Mouse (Mus musculus): ENCODE data around the gene Fndc8. TPM values are rescaled to one million over a fixed set of nuclear protein-coding genes. Genes with fewer than 3 reads are reported as not detected.
A peak's percentile ranks its signal among the peaks of the same experiment; 100 is the strongest.
"Not testable (repeated sequence)": the region's sequence is repeated elsewhere in the genome, so short reads cannot be mapped to it uniquely, and the experiment has no call there.

Gene Fndc8
- polyA plus RNA-seq, 1 experiment from 2014 or later: 0.71 TPM

GRCm38 (mm10) chr11:82901606-82902310 lies 9.8 kb downstream of the Fndc8 start:
- Histone ChIP-seq H3K36me3 (peaks cover 91% of the 10 kb centered on the region), H3K4me2 (no peak overlapping the region), H3K27ac (no peak overlapping the region), H3K4me1 (replicated peaks) (peaks cover 2% of the 10 kb centered on the region; the same call in 1 of the 2 replicates), H3K27me3 (no peaks in the 10 kb centered on the region), H3K4me3 (no peak overlapping the region), H3K9me3 (no peaks in the 10 kb centered on the region), H3K9ac (no peak overlapping the region)
- ATAC-seq (ENCODE audit: low FRiP score): no peak
- WGBS: 93% methylated on average over 20 of the region's 20 CpGs

DNA sequence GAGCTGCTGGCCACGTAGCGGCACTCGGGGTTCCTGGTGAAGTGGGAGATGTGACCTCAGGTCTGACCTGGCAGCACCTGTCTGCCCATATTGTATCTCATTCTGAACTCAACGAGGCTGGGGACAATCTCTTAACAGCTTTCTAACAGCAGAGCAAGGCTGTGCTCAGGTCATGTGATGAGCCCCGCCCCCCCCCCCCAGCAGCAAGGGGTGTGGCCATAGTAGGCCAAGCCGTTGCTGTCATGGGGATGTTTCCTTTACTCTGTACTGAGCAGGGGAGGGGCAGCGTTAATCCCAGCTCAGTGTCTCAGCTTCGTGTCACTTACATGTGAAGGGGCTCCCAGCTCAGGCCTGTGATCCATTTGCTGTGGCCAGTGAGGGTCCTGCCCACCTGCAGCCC lies 13.0 kb downstream of the Fndc8 start:
- Histone ChIP-seq H3K27ac (no peak overlapping the region), H3K27me3 (0 out of 2 replicates have a peak, but pooled peaks cover 4% of the 10 kb centered on the region), H3K4me3 (no peak overlapping the region), H3K4me2 (no peak overlapping the region), H3K9me3 (no peaks in the 10 kb centered on the region), H3K36me3 (peaks cover 63% of the 10 kb centered on the region), H3K4me1 (replicated peaks) (peaks cover 12% of the 10 kb centered on the region), H3K9ac (no peak overlapping the region)
- 70% methylated on average over 8 of the region's 8 CpGs for WGBS
- ATAC-seq (ENCODE audit: low FRiP score): no peak

- no peak overlapping the region for H3K9ac ChIP-seq
- H3K4me2 ChIP-seq: no peak overlapping the region
- peaks cover 55% of the 10 kb centered on the region for H3K36me3 ChIP-seq
- H3K4me1 ChIP-seq (replicated peaks): peaks cover 12% of the 10 kb centered on the region
- H3K27ac ChIP-seq: no peak overlapping the region
- H3K9me3 ChIP-seq: no peaks in the 10 kb centered on the region
- H3K4me3 ChIP-seq: no peak overlapping the region
- 95% methylated on average over 5 of the region's 5 CpGs for WGBS
- no peak for ATAC-seq (ENCODE audit: low FRiP score)
- H3K27me3 ChIP-seq: peaks cover 6% of the 10 kb centered on the region
Measured at GRCm38 (mm10) chr11:82905816-82906215, 13.9 kb downstream of the Fndc8 start.

DNA sequence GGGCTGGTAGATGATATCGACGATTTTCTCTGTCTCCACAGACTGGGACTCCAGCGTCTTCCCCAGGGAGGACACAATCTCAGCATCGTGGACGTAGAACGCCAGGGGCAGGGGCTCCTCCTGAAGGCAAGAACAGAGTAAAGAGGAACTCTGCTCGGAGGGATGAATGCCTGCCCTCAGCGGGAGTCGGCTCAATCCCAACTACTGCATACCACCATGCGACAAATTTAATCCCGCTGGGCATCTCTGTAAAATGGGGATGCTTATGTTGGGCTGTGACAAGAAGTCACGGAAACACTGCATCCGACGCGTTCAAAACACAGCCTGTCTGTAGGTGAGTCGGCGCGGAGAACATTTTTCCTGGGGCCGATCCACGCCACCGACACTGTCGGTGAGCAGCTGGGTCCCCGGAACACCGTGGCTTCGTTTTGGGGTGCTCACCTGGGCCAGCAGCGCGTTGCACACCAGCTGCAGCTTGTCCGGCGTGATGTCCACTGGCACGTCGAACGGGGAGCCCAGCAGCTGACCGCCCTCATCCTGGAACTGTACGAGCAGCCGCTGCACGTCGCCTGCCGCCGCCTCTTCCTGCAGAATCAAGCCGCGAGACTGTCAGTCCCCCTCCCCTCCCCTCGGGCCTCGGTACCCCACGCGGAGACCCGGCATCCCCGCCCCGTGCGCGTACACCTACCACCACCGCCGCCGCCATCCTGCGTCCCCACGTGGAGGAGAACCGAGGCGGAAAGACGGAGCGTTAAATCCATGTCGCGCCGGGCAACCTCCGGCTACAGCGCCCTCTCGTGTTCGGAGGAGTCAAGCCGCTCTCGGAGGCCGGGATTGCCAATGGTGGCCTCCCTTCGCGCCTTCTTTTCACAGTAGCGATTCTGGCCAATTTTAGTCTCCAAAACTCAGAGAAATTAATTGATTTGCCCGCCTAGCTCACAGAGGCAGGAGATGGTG lies 16.0 kb downstream of the Fndc8 start, which contains the start of gene Nle1:
Gene Nle1 (minus strand): TSS at position 761 of the 957 bp plus-strand sequence.
- WGBS: 2% methylated on average over 66 of the region's 73 CpGs
- ATAC-seq (ENCODE audit: low FRiP score): peak; percentile 83
- H3K4me2 ChIP-seq: peak within 1 kb of the TSS; percentile 78
- H3K36me3 ChIP-seq: peaks cover 34% of the 10 kb centered on the region
- no peak within 1 kb of the TSS for H3K27ac ChIP-seq
- H3K4me3 ChIP-seq: peak within 1 kb of the TSS; percentile 77
- peaks cover 10% of the 10 kb centered on the region for H3K27me3 ChIP-seq
- peak within 1 kb of the TSS; percentile 84 for H3K9ac ChIP-seq
- H3K4me1 ChIP-seq (replicated peaks): peaks cover 12% of the 10 kb centered on the region
- no peaks in the 10 kb centered on the region for H3K9me3 ChIP-seq

GRCm38 (mm10) chr11:82908608-82908989 lies 16.7 kb downstream of the Fndc8 start:
- H3K4me2 ChIP-seq: peak overlapping the region; percentile 78
- H3K9me3 ChIP-seq: no peaks in the 10 kb centered on the region
- H3K27me3 ChIP-seq: peaks cover 17% of the 10 kb centered on the region
- ATAC-seq (ENCODE audit: low FRiP score): no peak
- no peak overlapping the region for H3K27ac ChIP-seq
- WGBS: 58% methylated on average over 10 of the region's 10 CpGs
- H3K4me1 ChIP-seq (replicated peaks): peaks cover 12% of the 10 kb centered on the region
- H3K4me3 ChIP-seq: peak overlapping the region; percentile 77
- H3K9ac ChIP-seq: peak overlapping the region; percentile 84; the same call in 1 of the 2 replicates
- peaks cover 27% of the 10 kb centered on the region for H3K36me3 ChIP-seq

GRCm38 (mm10) chr11:82910250-82910649 lies 18.3 kb downstream of the Fndc8 start, which contains the start of gene Unc45b:
TSS of gene Unc45b (plus strand) at chr11:82910550.
- no peak for ATAC-seq (ENCODE audit: low FRiP score)
- Histone ChIP-seq H3K4me3 (no peak within 1 kb of the TSS), H3K27ac (no peak within 1 kb of the TSS), H3K9me3 (no peaks in the 10 kb centered on the region), H3K9ac (0 out of 2 replicates have a peak within 1 kb of the TSS, but pooled peaks have one; percentile 24), H3K4me1 (replicated peaks) (peaks cover 12% of the 10 kb centered on the region), H3K27me3 (peaks cover 24% of the 10 kb centered on the region), H3K36me3 (peaks cover 10% of the 10 kb centered on the region), H3K4me2 (no peak within 1 kb of the TSS)
- 87% methylated on average over 4 of the region's 4 CpGs for WGBS

- Histone ChIP-seq H3K36me3 (peaks cover 5% of the 10 kb centered on the region; the same call in 1 of the 2 replicates), H3K4me2 (no peak overlapping the region), H3K4me1 (replicated peaks) (peaks cover 12% of the 10 kb centered on the region), H3K4me3 (no peak overlapping the region), H3K9me3 (no peaks in the 10 kb centered on the region), H3K9ac (0 out of 2 replicates have a peak overlapping the region, but pooled peaks have one; percentile 24), H3K27me3 (peaks cover 28% of the 10 kb centered on the region), H3K27ac (no peak overlapping the region)
- no peak for ATAC-seq (ENCODE audit: low FRiP score)
- 84% methylated on average over 11 of the region's 11 CpGs for WGBS
Measured at GRCm38 (mm10) chr11:82910679-82911389, 18.9 kb downstream of the Fndc8 start.

- H3K9ac ChIP-seq: peak overlapping the region; percentile 44; the same call in 1 of the 2 replicates
Measured at GRCm38 (mm10) chr11:82914711-82915352, 22.9 kb downstream of the Fndc8 start.

DNA sequence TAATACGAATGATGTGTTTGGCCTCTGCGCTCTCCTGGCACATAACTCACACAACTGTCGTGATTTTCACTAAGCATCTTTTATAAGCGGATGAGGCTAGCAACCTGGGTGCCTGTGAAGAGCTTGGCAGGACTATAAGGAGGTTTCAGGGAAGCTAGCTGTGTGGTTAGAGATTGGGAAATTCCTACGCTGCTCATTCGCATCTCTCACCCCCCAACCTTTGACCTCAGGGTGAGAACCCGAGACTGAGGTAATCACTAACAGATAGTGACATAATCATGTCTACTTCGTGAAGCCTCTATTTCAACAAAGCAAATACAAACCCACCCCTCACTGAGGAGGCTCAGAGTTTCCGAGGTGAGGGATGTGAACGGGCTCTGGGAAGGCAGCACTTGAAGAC lies 28.8 kb downstream of the Fndc8 start:
- Histone ChIP-seq H3K9me3 (no peaks in the 10 kb centered on the region), H3K27ac (no peak overlapping the region), H3K36me3 (no peaks in the 10 kb centered on the region), H3K4me3 (no peak overlapping the region), H3K4me2 (no peak overlapping the region), H3K27me3 (peaks cover 49% of the 10 kb centered on the region), H3K9ac (no peak overlapping the region), H3K4me1 (replicated peaks) (no peaks in the 10 kb centered on the region)
- 70% methylated on average over 10 of the region's 10 CpGs for WGBS
- ATAC-seq (ENCODE audit: low FRiP score): no peak

More at GRCm38 (mm10) chr11:82914711-82915352, 22.9 kb downstream of the Fndc8 start:
- H3K36me3 ChIP-seq: no peaks in the 10 kb centered on the region
- H3K4me1 ChIP-seq (replicated peaks): no peaks in the 10 kb centered on the region
- WGBS: 9% methylated on average over 16 of the region's 16 CpGs
- H3K27ac ChIP-seq: no peak overlapping the region
- no peak overlapping the region for H3K4me3 ChIP-seq
- peaks cover 39% of the 10 kb centered on the region for H3K27me3 ChIP-seq
- no peaks in the 10 kb centered on the region for H3K9me3 ChIP-seq
- peak overlapping the region; percentile 43 for H3K4me2 ChIP-seq
- ATAC-seq (ENCODE audit: low FRiP score): no peak

DNA sequence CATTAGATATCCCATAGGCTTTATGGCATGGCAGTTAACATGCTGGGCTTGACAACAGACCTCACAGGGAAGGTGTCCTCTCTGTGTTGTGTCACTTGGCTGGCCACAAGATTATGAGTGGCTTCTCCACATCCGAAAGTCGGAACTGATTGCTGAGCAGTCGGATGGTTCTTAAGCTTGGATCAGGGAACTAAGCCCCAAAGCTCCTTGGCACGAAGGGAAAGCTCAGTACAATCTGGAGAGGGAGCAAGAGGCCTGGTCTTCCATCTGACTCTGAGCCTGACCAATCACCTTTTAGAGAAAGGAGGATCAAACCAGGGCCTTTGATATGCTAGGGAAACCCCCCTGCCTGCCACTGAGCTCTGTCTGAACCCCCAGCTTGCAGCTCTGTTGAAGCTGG lies 29.8 kb downstream of the Fndc8 start:
- Histone ChIP-seq H3K4me2 (no peak overlapping the region), H3K4me1 (replicated peaks) (no peaks in the 10 kb centered on the region), H3K9me3 (no peaks in the 10 kb centered on the region), H3K27ac (no peak overlapping the region), H3K36me3 (no peaks in the 10 kb centered on the region), H3K4me3 (no peak overlapping the region), H3K9ac (no peak overlapping the region), H3K27me3 (peaks cover 58% of the 10 kb centered on the region)
- 69% methylated on average over 4 of the region's 4 CpGs for WGBS
- no peak for ATAC-seq (ENCODE audit: low FRiP score)

DNA sequence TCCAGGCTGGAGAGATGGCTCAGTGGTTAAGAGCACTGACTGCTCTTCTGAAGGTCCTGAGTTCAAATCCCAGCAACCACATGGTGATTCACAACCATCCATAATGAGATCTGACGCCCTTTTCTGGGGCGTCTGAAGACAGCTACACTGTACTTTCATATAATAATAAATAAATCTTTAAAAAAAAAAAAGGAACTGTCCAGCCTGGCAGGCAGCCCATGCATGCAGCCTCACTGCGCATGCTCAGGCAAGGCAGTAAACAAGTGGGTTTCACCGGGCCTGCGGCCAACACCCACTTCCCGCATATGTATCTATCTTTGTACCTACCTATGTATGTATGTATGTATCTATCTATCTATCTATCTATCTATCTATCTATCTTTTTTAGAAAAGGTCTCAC lies 32.0 kb downstream of the Fndc8 start:
- not testable (repeated sequence) for H3K36me3 ChIP-seq; H3K4me3 ChIP-seq; H3K9me3 ChIP-seq; H3K4me1 ChIP-seq (replicated peaks); H3K9ac ChIP-seq; ATAC-seq (ENCODE audit: low FRiP score); H3K27ac ChIP-seq; H3K4me2 ChIP-seq
- WGBS: 90% methylated on average over 6 of the region's 6 CpGs
- peaks cover 70% of the 10 kb centered on the region for H3K27me3 ChIP-seq
